Mouse (Mus musculus) erythroblast, embryonic 14.5 days (primary cell): ENCODE results near the gene Gnai2.

Experiments
- GATA1 ChIP-seq: IDR thresholded peaks from 2 replicates; pipeline ENCODE4 v1.6.1; 2012; ENCODE audit warnings: low read length, inconsistent platforms, mixed read lengths
- TAL1 ChIP-seq: IDR thresholded peaks from 3 replicates; pipeline ENCODE4 v1.6.1; 2012; ENCODE audit warnings: low read length, inconsistent platforms, mixed read lengths

DNA sequence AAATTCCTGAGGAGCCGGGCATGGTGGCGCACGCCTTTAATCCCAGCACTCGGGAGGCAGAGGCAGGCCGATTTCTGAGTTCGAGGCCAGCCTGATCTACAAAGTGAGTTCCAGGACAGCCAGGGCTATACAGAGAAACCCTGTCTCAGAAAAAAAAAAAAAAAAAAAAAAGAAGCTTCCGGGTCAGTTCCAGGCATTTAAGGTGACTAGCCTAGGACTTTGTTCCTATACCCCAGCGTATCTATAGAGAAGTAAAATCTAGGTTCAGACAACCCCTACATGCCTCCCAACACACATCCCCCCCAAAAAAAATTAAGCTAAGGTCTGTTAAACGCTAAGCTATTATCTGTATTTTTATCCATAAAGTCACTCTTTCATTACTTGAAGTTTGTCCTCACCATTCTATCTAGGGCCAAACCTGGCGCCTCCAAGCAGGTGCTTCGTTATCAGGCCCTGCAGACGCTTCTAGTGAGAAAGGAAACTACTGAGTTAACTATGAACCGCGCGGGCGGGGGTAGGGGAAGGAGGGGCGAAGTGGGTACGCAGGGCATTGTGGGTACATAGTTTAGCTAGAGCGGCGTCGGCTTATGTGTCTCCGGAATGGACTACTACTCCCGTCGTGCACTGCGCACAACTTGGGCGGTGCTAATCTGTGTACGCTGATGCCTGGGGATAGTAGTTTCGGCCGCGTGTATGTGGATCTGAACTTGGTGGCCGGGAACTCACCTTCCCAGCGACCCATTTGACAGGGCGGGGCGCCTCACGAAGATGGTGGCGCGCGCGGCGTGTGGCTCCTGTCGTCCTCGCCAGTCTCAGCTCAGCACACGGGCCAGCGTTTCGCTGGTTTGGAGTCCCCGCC, 48.0 kb downstream of the Gnai2 start, which contains the start of gene Ifrd2:
- peak; percentile 81 for TF ChIP-seq GATA1
- TF ChIP-seq TAL1: peak; percentile 77
